Mouse (Mus musculus) kidney, postnatal 0 days (tissue): ENCODE measurements around the gene Grin2d. TPM values are rescaled to one million over a fixed set of nuclear protein-coding genes. Genes with fewer than 3 reads are reported as not detected.

Source experiments
- ATAC-seq: fragments of 200-750 bp; cut with Nextera tagmentation; replicated peaks from 2 replicates; pipeline ENCODE4 v1.8.0; 2017; ENCODE audit warnings: low read depth, moderate number of reproducible peaks, moderate TSS enrichment, moderate library complexity; ENCODE audit not compliant: low FRiP score
- DNase-seq: peaks from one replicate; pipeline ENCODE4 v3.0.0-alpha.2; 2016; ENCODE audit warnings: low spot score
- H3K27ac ChIP-seq: fragments of 300-500 bp; sonication (generic); 2 replicates; pipeline ENCODE4 v1.5.1; 2014; ENCODE audit warnings: mild to moderate bottlenecking
- H3K27me3 ChIP-seq: fragments of 300-500 bp; sonication (generic); 2 replicates; pipeline ENCODE4 v1.6.1; 2014; ENCODE audit warnings: low read length, mixed read lengths; ENCODE audit not compliant: insufficient read depth
- H3K36me3 ChIP-seq: fragments of 300-500 bp; sonication (generic); 2 replicates; pipeline ENCODE4 v1.6.1; 2014; ENCODE audit warnings: low read length, mixed read lengths; ENCODE audit not compliant: insufficient read depth
- H3K4me1 ChIP-seq: fragments of 300-500 bp; sonication (generic); replicated peaks from 2 replicates; pipeline ENCODE4 v1.6.1; 2014; ENCODE audit warnings: antibody characterized with exemption, low read length, mixed read lengths; ENCODE audit not compliant: insufficient read depth
- H3K4me2 ChIP-seq: fragments of 300-500 bp; sonication (generic); 2 replicates; pipeline ENCODE4 v1.6.1; 2014; ENCODE audit warnings: mild to moderate bottlenecking, low read length, moderate library complexity, mixed read lengths
- H3K4me3 ChIP-seq: fragments of 300-500 bp; sonication (generic); replicated peaks from 2 replicates; pipeline ENCODE4 v1.5.1; 2014; ENCODE audit warnings: low read depth, low read length
- H3K9ac ChIP-seq: fragments of 300-500 bp; sonication (generic); 2 replicates; pipeline ENCODE4 v1.6.1; 2014; ENCODE audit warnings: low read depth, low read length
- H3K9me3 ChIP-seq: fragments of 300-500 bp; sonication (generic); replicated peaks from 2 replicates; pipeline ENCODE4 v1.6.1; 2016; ENCODE audit warnings: low read length, inconsistent platforms, mixed read lengths
- CTCF ChIP-seq: IDR thresholded peaks from 2 replicates; pipeline ENCODE4 v1.5.1; 2016; ENCODE audit warnings: antibody characterized with exemption, low read depth, mild to moderate bottlenecking, moderate library complexity
- WGBS: fragments of 180-500 bp; shearing (Covaris S2); extraction: QIAGEN DNeasy Blood & Tissue Kit; methylation state at CpG from one replicate; pipeline ENCODE4 v1.1.7; 2014; 5-methylcytosine and 5-hydroxymethylcytosine counted together
- polyA plus RNA-seq: library from polyadenylated mRNA; unstranded; fragments of >200 nt; fragmentation: Nextera tagmentation; extraction: Ambion mirVana; gene quantifications from 2 replicates; pipeline ENCODE4 v1.2.1, GENCODE M21; 2015

The Grin2d gene
- polyA plus RNA-seq, 1 experiment from 2014 or later: 0.32 TPM

DNA sequence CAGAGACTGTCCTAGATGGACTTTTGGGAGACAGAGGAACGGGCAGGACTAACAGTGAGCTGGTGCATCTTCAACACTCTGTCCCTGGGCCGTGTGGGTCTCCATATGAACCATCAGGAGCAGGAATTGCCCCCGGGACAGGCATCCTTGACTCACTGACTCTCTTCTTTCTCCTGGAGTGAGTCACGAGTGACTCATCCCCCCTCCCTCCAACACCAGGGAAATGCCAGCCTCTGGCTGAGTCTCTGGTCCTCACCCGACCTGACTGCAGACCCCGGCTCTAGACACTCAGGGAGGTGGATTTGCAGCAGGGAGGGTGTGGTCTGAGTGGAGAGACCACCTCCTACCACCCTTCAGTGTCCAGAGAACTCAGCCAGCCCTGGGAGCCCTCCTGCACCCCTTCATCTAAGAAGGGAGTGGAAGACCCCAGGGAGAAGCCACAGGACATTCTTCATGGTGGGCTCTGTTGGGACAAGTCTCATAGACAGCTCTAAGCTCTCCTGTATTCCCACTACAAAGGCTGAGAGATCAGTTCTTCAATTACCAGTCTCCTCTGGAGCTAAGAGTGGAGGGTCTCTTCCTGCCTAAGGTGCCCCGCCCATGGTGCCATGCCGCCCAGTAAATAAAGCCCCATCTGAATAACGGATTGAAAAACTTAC lies 42.5 kb upstream of the Grin2d start:
- H3K9me3 ChIP-seq: no peaks in the 10 kb centered on the region
- H3K27me3 ChIP-seq: no peaks in the 10 kb centered on the region
- WGBS: 13% methylated on average over 9 of the region's 9 CpGs
- ATAC-seq: no peak
- H3K36me3 ChIP-seq: no peaks in the 10 kb centered on the region
- peak overlapping the region; percentile 60 for H3K9ac ChIP-seq
- peak overlapping the region; percentile 90 for H3K27ac ChIP-seq
- peak overlapping the region; percentile 49 for H3K4me3 ChIP-seq
- peak; percentile 56 for DNase-seq
- no peak for TF ChIP-seq CTCF
- peak overlapping the region; percentile 64 for H3K4me2 ChIP-seq
- H3K4me1 ChIP-seq: peaks cover 45% of the 10 kb centered on the region

DNA sequence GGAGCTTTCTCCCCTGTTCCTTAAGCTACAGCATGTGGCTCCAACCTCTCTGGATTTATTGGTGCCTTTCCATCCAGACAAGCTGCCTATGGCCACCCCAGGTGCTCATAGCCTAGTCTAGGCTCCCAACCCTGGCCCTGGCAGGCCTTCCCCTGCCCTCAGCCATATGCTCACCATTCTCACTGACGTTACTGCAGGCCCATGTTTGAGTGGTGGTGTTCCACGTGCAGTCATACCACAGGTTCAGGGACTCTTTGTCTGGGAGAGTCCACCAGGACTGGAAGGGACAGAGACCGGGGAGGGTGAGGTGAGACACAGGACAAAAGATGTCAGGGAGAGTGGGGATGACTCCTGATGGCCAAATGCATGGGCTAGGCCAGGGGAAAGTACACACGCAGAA lies 41.6 kb upstream of the Grin2d start:
- TF ChIP-seq CTCF: no peak
- DNase-seq (no peak), ATAC-seq (no peak)
- 67% methylated on average over 4 of the region's 4 CpGs for WGBS
- Histone ChIP-seq H3K27ac (no peak overlapping the region), H3K9me3 (no peaks in the 10 kb centered on the region), H3K4me3 (peak overlapping the region; percentile 49), H3K4me2 (peak overlapping the region; percentile 64), H3K9ac (peak overlapping the region; percentile 60; the same call in 1 of the 2 replicates), H3K27me3 (no peaks in the 10 kb centered on the region), H3K36me3 (no peaks in the 10 kb centered on the region), H3K4me1 (peaks cover 45% of the 10 kb centered on the region)

DNA sequence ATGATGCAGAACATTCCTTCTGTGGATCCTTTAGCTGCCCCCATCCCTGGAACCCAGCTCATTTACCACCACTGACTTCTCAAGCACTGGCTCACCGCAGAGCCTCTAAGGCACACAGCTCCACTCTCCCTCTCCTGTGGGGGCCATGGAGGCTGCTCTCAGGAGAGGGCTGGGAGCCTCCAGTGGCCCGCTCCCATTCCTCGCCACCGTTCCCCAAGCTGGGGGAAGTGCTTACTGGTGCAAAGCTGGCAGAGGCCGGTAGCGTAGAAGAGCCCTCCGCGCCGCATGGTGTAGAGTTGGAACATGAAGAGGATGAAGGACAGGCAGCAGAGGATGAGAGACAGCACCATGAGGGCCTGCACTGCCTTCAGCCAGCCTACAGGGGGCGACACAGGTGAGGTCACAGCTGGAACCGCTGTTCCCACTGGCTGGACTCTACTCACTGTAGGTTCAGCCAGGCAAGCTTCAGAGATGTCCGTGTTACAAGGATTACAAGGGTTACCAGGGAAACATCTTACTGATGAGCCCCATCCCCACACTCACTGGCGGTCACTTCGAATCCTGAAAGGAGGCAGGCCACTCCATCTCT lies 41.0 kb upstream of the Grin2d start:
- H3K4me2 ChIP-seq: peak overlapping the region; percentile 64
- no peak overlapping the region for H3K27ac ChIP-seq
- ATAC-seq (no peak), DNase-seq (no peak)
- no peaks in the 10 kb centered on the region for H3K36me3 ChIP-seq
- peak; percentile 54 for TF ChIP-seq CTCF
- no peaks in the 10 kb centered on the region for H3K9me3 ChIP-seq
- H3K4me1 ChIP-seq: peaks cover 45% of the 10 kb centered on the region
- H3K9ac ChIP-seq: no peak overlapping the region
- H3K4me3 ChIP-seq: no peak overlapping the region
- no peaks in the 10 kb centered on the region for H3K27me3 ChIP-seq
- 73% methylated on average over 14 of the region's 14 CpGs for WGBS

DNA sequence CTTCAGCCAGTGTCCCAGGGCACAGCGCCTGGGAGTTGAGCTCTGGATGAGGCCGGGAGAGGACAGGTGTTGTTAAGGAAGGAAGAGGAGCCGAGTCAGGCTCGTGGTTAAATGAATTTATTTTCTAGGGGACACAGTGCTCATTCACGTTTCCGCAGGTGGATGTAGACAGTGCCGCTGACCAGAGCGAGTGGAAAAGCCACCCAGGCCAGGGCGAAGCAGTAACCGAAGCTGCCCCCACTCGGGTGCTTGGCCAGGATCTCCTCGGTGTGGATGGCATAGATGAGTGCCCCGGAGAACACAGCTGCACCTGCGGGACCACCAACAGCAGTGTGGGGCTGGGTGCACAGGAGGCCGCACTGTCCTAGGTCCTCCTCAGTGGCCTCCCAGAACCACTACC lies 39.7 kb upstream of the Grin2d start:
- DNase-seq (no peak), ATAC-seq (no peak)
- H3K9me3 ChIP-seq: no peaks in the 10 kb centered on the region
- no peak overlapping the region; the same call in 1 of the 2 replicates for H3K4me2 ChIP-seq
- H3K36me3 ChIP-seq: no peaks in the 10 kb centered on the region
- H3K9ac ChIP-seq: no peak overlapping the region
- 61% methylated on average over 15 of the region's 15 CpGs for WGBS
- no peaks in the 10 kb centered on the region for H3K27me3 ChIP-seq
- peak overlapping the region; percentile 90 for H3K27ac ChIP-seq
- peaks cover 45% of the 10 kb centered on the region for H3K4me1 ChIP-seq
- TF ChIP-seq CTCF: no peak
- no peak overlapping the region for H3K4me3 ChIP-seq

DNA sequence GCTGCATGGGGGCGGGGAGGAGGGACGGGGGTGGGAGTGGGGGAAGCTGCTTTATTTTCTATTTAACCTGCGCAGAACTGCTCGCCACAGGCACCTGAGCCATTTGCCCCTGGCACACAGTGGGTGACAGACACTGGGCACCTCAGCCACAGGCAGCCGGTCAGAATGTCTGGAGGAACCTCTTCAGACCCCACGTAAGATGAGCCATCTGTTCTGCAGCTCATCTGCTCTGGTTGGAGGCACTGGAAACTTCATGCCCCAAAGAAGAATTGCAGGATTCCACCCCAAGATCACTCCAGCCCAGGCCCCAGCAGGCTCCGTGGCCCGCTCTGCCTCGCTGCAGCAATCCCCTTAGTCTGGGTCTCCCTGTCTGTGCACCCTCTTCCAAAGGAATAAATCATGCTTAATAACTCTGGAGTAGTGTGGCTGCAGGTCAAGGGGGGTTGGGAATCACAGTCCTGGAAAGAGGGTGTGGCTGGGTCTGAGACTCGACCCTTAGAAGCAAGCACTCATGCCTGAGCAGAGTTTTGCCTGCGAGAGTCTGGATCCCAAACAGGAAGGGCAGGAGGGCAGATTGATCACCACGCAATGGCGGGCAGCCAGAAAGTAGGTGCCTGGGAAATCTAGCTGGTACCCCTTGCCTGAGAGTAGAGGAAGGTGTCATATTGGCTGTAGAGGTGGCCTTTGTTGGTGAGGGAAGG lies 39.0 kb upstream of the Grin2d start:
- peak overlapping the region; percentile 90 for H3K27ac ChIP-seq
- H3K4me2 ChIP-seq: peak overlapping the region; percentile 49
- TF ChIP-seq CTCF: no peak
- WGBS: 7% methylated on average over 13 of the region's 13 CpGs
- H3K9me3 ChIP-seq: no peaks in the 10 kb centered on the region
- no peaks in the 10 kb centered on the region for H3K27me3 ChIP-seq
- peak; percentile 12; the same call in 1 of the 2 replicates for ATAC-seq
- peak overlapping the region; percentile 59; the same call in 1 of the 2 replicates for H3K9ac ChIP-seq
- H3K36me3 ChIP-seq: no peaks in the 10 kb centered on the region
- peaks cover 38% of the 10 kb centered on the region for H3K4me1 ChIP-seq
- 0 out of 2 replicates have a peak overlapping the region, but pooled peaks have one; percentile 15 for H3K4me3 ChIP-seq
- peak; percentile 65 for DNase-seq
